ENCODE assay signal across 13 mouse cellular contexts in genomic region chr4:105170811-105171401, GRCm38 (mm10). TPM values are rescaled to one million over a fixed set of nuclear protein-coding genes. Genes with fewer than 3 reads are reported as not detected.
DNase-seq lines count a peak whose midpoint lies in the region; ATAC-seq and TF ChIP-seq lines count a peak whose summit lies in the region.
"Had no signal": no experiment of that assay in that cellular context is flagged by ENCODE, and none has a peak within 500 bp of the region (broad histone marks: within the 10 kb centered on the region; RNA-seq: fewer than 3 reads in every experiment).

No protein-coding gene starts in this region.

- no peaks in the 10 kb centered on the region for H3K27me3 ChIP-seq in hindbrain, embryonic 12.5 days
- H3K27me3 ChIP-seq: limb, embryonic 15.5 days had no signal

- H3K4me3 ChIP-seq in left cerebral cortex, adult 2 months, result no peak overlapping the region
- H3K4me3 ChIP-seq in hindbrain, embryonic 12.5 days, result no peak overlapping the region; the same call in 1 of the 2 replicates
- H3K4me3 ChIP-seq: limb, embryonic 15.5 days had no signal

- H3K9me3 ChIP-seq in hindbrain, embryonic 12.5 days (replicated peaks), result no peaks in the 10 kb centered on the region
- H3K9me3 ChIP-seq: limb, embryonic 15.5 days had no signal

- 0 out of 2 replicates have a peak, but pooled peaks cover 2% of the 10 kb centered on the region for H3K36me3 ChIP-seq in hindbrain, embryonic 12.5 days
- H3K36me3 ChIP-seq: G1E had no signal

- ATAC-seq in hindbrain, embryonic 12.5 days (ENCODE audit: low FRiP score), result peak; percentile 91

- H3K9ac ChIP-seq in hindbrain, embryonic 12.5 days, result no peak overlapping the region
- H3K9ac ChIP-seq: limb, embryonic 15.5 days had no signal

- H3K4me1 ChIP-seq in hindbrain, embryonic 12.5 days, result peaks cover 49% of the 10 kb centered on the region

- peak overlapping the region; percentile 31 for H3K4me2 ChIP-seq in hindbrain, embryonic 12.5 days (replicated peaks)
- H3K4me2 ChIP-seq: heart, embryonic 11.5 days; limb, embryonic 15.5 days had no signal

- TF ChIP-seq CTCF in left cerebral cortex, adult 2 months (IDR thresholded peaks at IDR 0.05), result no peak

- intact Hi-C loops in left cerebral cortex, adult 2 months (cut with DNase I), result no loop called here
- intact Hi-C loops in left cerebral cortex, postnatal 36 days (cut with DNase I), result no loop called here

- WGBS in hindbrain, embryonic 12.5 days, result 27% methylated on average over 9 of the region's 9 CpGs

- H3K27ac ChIP-seq in left cerebral cortex, adult 2 months, result peak overlapping the region; percentile 53
- H3K27ac ChIP-seq in hindbrain, embryonic 12.5 days, result peak overlapping the region; percentile 88
- H3K27ac ChIP-seq: limb, embryonic 15.5 days had no signal

- no peak for DNase-seq in left cerebral cortex, adult 2 months (ENCODE audit: extremely low spot score in 1 of 2, low spot score in 2 of 2)
- no peak for DNase-seq in left cerebral cortex, postnatal 36 days (ENCODE audit: low spot score in 2 of 2)
- peak; percentile 57 for DNase-seq in embryo, embryonic 11 days
- DNase-seq in neural tube, embryonic 10.5 days (ENCODE audit: extremely low spot score, low spot score), result peak; percentile 33
- no peak for DNase-seq in gastrocnemius, adult 18-20 months (ENCODE audit: low spot score)
- DNase-seq in thymus, adult 18-20 months, result no peak
- DNase-seq in ovary, postnatal 10 days (ENCODE audit: low spot score), result no peak
- DNase-seq: spleen, adult 18-20 months; thymus, postnatal 4 days had no signal

RNA-seq across cellular contexts. Expression of gene Plpp3, which starts 13.8 kb away (rescaled TPM):
- 100 to 1,000 TPM; 153 to 180 TPM for total RNA-seq in left cerebral cortex, adult 2 months (2021)
- total RNA-seq in left cerebral cortex, postnatal 36 days (2021), result 100 to 1,000 TPM; 153 to 173 TPM
- polyA plus RNA-seq in hindbrain, embryonic 12.5 days (2016; fragmentation: Nextera tagmentation; extraction: Ambion mirVana), result 91.5 and 91.7 TPM in 2 replicates
- 10 to 100 TPM; 42.6 to 62.5 TPM for total RNA-seq in gastrocnemius, adult 18-20 months (2021)
- total RNA-seq: G1E had no signal
- polyA plus RNA-seq: G1E had no signal

Comparison
In these comparisons a context has a peak if more than half of its experiments do, and no peak if none do; other contexts are left out.
1. DNase-seq: peak in embryo, embryonic 11 days (single experiment) and neural tube, embryonic 10.5 days (single experiment); none in left cerebral cortex, adult 2 months (0 of 2), left cerebral cortex, postnatal 36 days (0 of 2), gastrocnemius, adult 18-20 months (single experiment), thymus, adult 18-20 months (0 of 2) and ovary, postnatal 10 days (single experiment).